Mouse (Mus musculus) forebrain, embryonic 13.5 days (tissue): ENCODE measurements around the gene Fam71a. TPM values are rescaled to one million over a fixed set of nuclear protein-coding genes. Genes with fewer than 3 reads are reported as not detected.

Experiments
- polyA plus RNA-seq: library from polyadenylated mRNA; unstranded; fragments of >200 nt; fragmentation: Nextera tagmentation; extraction: Ambion mirVana; gene quantifications from 2 replicates; pipeline ENCODE4 v1.2.1, GENCODE M21; 2015

Gene Fam71a
- polyA plus RNA-seq, 1 experiment from 2014 or later = not detected

Other genes starting within 250 kb of the Fam71a start
- gene Angel2, start 239.7 kb downstream of the Fam71a start, polyA plus RNA-seq = 58.8 and 60.2 TPM in 2 replicates
- 57.6 and 62.6 TPM in 2 replicates for gene Vash2, start 185.5 kb downstream of the Fam71a start, polyA plus RNA-seq
- gene Flvcr1, start 138.7 kb downstream of the Fam71a start, polyA plus RNA-seq = 6.4 and 8.0 TPM in 2 replicates
- gene Spata45, start 128.2 kb downstream of the Fam71a start, polyA plus RNA-seq = not detected in 2 replicates
- 10.5 and 12.5 TPM in 2 replicates for gene Tatdn3, start 101.9 kb downstream of the Fam71a start, polyA plus RNA-seq
- gene Nsl1, start 101.8 kb downstream of the Fam71a start, polyA plus RNA-seq = 19.7 and 20.8 TPM in 2 replicates
- 2.1 and 2.6 TPM in 2 replicates for gene Batf3, start 67.0 kb downstream of the Fam71a start, polyA plus RNA-seq
- gene Atf3, start 53.2 kb upstream of the Fam71a start, polyA plus RNA-seq = 1.0 and 1.4 TPM in 2 replicates
- 66.3 and 69.3 TPM in 2 replicates for gene Nenf, start 153.4 kb upstream of the Fam71a start, polyA plus RNA-seq
- gene Tmem206, start 161.1 kb upstream of the Fam71a start, polyA plus RNA-seq = 41.3 and 43.9 TPM in 2 replicates
- 6.5 and 7.4 TPM in 2 replicates for gene Ppp2r5a, start 238.5 kb upstream of the Fam71a start, polyA plus RNA-seq